Mouse (Mus musculus): ENCODE results near the gene L3mbtl3. TPM values are rescaled to one million over a fixed set of nuclear protein-coding genes. Genes with fewer than 3 reads are reported as not detected.

The L3mbtl3 gene
- total and polyA plus RNA-seq, 3 experiments, result 1.8 to 3.5 TPM; not detected in 1

- TF ChIP-seq MAZ (IDR thresholded peaks at IDR 0.05; ENCODE audit: low read depth, low read length) (no peak), TCF12 (IDR thresholded peaks at IDR 0.05; ENCODE audit: low read depth, low read length) (no peak), GABPA (IDR thresholded peaks at IDR 0.05; ENCODE audit: low read depth, low read length) (no peak)
Observed at GRCm38 (mm10) chr10:26263744-26264459, 111.9 kb downstream of the L3mbtl3 start (continued).

GRCm38 (mm10) chr10:26259908-26260307, 115.9 kb downstream of the L3mbtl3 start:
- DNase-seq (ENCODE audit: low read depth, low spot score), result no peak
- Histone ChIP-seq H3K27me3 (ENCODE audit: control insufficient read depth in 1 of 2, insufficient read depth in 2 of 2, low read length in 2 of 2) (no peaks in the 10 kb centered on the region), H3K79me2 (ENCODE audit: control insufficient read depth, insufficient read depth, low read length, poor library complexity) (no peaks in the 10 kb centered on the region), H3K9me3 (replicated peaks; ENCODE audit: insufficient read depth, low read length) (no peaks in the 10 kb centered on the region), H3K27ac (ENCODE audit: control insufficient read depth, low read depth, low read length) (no peak overlapping the region), H3K36me3 (ENCODE audit: control insufficient read depth in 1 of 2, insufficient read depth in 2 of 2, low read length in 2 of 2) (no peaks in the 10 kb centered on the region), H3K4me3 (ENCODE audit: control insufficient read depth in 1 of 2, insufficient read depth in 1 of 2, low read depth in 2 of 2, low read length in 2 of 2) (no peak overlapping the region), H3K9ac (ENCODE audit: control insufficient read depth, low read depth, low read length, poor library complexity, severe bottlenecking) (no peak overlapping the region), H3K4me1 (ENCODE audit: control insufficient read depth in 1 of 2, insufficient read depth in 2 of 2, low read length in 2 of 2) (no peaks in the 10 kb centered on the region)
- TF ChIP-seq JUND (IDR thresholded peaks at IDR 0.05; ENCODE audit: low read depth, low read length) (no peak), CHD1 (IDR thresholded peaks at IDR 0.05; ENCODE audit: low read depth, low read length) (no peak)

DNA sequence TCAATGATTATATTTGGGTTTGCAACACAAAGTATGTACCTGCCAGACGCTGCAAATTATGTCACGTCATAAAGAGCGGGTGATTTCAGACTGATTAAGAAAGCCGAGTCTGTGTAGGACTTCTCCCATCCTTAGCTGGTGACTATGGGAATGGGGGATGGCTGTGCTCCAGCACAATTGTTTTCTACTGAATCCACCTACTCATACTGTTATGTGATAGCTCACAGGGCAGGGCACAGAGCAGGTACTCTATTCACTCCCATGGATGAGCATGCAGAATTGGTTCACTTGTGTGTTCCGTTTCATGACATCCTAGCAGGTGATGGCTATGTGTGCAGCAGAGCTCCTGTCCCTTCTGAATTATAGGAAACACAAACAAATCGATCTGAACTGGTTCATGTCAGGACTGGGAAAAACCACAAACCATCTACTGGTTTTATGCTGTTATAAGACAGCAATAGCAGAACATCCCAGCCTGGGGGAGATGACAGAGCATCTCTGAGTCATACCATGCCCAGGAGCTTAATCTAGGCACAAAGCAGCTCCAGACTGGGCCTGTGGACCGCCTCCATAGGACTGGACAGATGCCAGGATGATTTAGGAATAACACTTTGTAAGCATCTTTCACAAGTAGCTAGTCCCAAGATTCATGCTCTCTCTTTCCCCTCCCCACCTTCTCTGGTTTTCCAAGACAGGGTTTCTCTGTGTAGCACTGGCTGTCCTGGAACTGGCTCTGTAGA, 126.2 kb downstream of the L3mbtl3 start:
- Histone ChIP-seq H3K27me3 (ENCODE audit: control insufficient read depth in 1 of 2, insufficient read depth in 2 of 2, low read length in 2 of 2) (no peaks in the 10 kb centered on the region), H3K79me2 (ENCODE audit: control insufficient read depth, insufficient read depth, low read length, poor library complexity) (no peaks in the 10 kb centered on the region), H3K9ac (ENCODE audit: control insufficient read depth, low read depth, low read length, poor library complexity, severe bottlenecking) (no peak overlapping the region), H3K9me3 (replicated peaks; ENCODE audit: insufficient read depth, low read length) (no peaks in the 10 kb centered on the region), H3K4me3 (ENCODE audit: control insufficient read depth in 1 of 2, insufficient read depth in 1 of 2, low read depth in 2 of 2, low read length in 2 of 2) (no peak overlapping the region), H3K27ac (ENCODE audit: control insufficient read depth, low read depth, low read length) (no peak overlapping the region), H3K4me1 (ENCODE audit: control insufficient read depth in 1 of 2, insufficient read depth in 2 of 2, low read length in 2 of 2) (no peaks in the 10 kb centered on the region), H3K36me3 (ENCODE audit: control insufficient read depth in 1 of 2, insufficient read depth in 2 of 2, low read length in 2 of 2) (no peaks in the 10 kb centered on the region)
- no peak for DNase-seq (ENCODE audit: low read depth, low spot score)
- TF ChIP-seq E2F4 (IDR thresholded peaks at IDR 0.05; ENCODE audit: borderline replicate concordance, low read depth, low read length), result no peak
- TF ChIP-seq ETS1 (IDR thresholded peaks at IDR 0.05; ENCODE audit: low read depth, low read length), result no peak
- no peak for TF ChIP-seq RAD21 (IDR thresholded peaks at IDR 0.05; ENCODE audit: low read depth, low read length)
- no peak for TF ChIP-seq SMC3 (IDR thresholded peaks at IDR 0.05; ENCODE audit: low read depth, low read length)
- no peak for TF ChIP-seq BHLHE40 (IDR thresholded peaks at IDR 0.05; ENCODE audit: borderline replicate concordance, low read depth, low read length)
- TF ChIP-seq MXI1 (IDR thresholded peaks at IDR 0.05; ENCODE audit: low read depth, low read length), result no peak
- TF ChIP-seq EP300 (IDR thresholded peaks at IDR 0.05; ENCODE audit: low read depth in 1 of 2, low read length in 2 of 2), result no peak
- no peak for TF ChIP-seq TCF12 (IDR thresholded peaks at IDR 0.05; ENCODE audit: low read depth, low read length)
- TF ChIP-seq KAT2A (conservative IDR thresholded peaks at IDR 0.05; ENCODE audit: low read depth, low read length), result no peak
- no peak for TF ChIP-seq ELF1 (IDR thresholded peaks at IDR 0.05; ENCODE audit: low read depth, low read length)
- no peak for TF ChIP-seq MYC (IDR thresholded peaks at IDR 0.05; ENCODE audit: low read depth, low read length)
- no peak for TF ChIP-seq TAL1 (IDR thresholded peaks at IDR 0.05; ENCODE audit: low read length)
- no peak for TF ChIP-seq SIN3A (IDR thresholded peaks at IDR 0.05; ENCODE audit: low read length)
- no peak for TF ChIP-seq CTCF (IDR thresholded peaks at IDR 0.05 in 2 of 3, conservative IDR thresholded peaks at IDR 0.05 in 1 of 3; ENCODE audit: control insufficient read depth in 1 of 3, insufficient read depth in 1 of 3, low read depth in 2 of 3, low read length in 3 of 3, poor library complexity in 1 of 3, severe bottlenecking in 1 of 3)
- TF ChIP-seq CHD1 (IDR thresholded peaks at IDR 0.05; ENCODE audit: low read depth, low read length), result no peak
- TF ChIP-seq CHD2 (IDR thresholded peaks at IDR 0.05; ENCODE audit: low read length), result no peak

Data from MEL (cell line).